Mouse (Mus musculus): ENCODE results near the gene Iqgap3.

DNA sequence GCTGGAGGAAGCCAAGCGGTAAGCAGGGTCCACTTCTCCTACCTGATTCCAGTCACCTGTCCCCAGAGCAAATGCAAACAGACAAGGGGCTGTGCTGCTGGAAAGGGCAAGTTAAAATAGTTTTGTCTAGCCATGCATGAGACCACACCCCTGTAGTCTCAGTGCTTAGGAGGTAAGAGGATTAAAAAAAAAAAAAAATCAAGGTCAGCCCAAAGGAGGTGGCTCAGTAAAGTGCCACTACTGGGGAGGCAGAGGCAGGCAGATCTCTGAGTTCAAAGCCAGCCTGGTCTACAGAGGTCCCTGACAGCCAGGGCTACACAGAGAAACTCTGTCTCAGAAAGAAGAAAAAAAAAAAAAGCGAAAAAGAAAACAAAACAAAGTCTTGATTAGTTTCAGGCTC is 2.2 kb downstream of the Iqgap3 start:
- TF ChIP-seq CTCF (IDR thresholded peaks at IDR 0.05; ENCODE audit: borderline replicate concordance, insufficient read depth, low read depth, low read length) (no peak), POLR2A (IDR thresholded peaks at IDR 0.05; ENCODE audit: borderline replicate concordance, insufficient read depth, low read length) (no peak)

Measured in cerebellum, adult 2 months (tissue).